Mouse (Mus musculus): ENCODE measurements around the gene Glyctk.

The Glyctk gene

DNA sequence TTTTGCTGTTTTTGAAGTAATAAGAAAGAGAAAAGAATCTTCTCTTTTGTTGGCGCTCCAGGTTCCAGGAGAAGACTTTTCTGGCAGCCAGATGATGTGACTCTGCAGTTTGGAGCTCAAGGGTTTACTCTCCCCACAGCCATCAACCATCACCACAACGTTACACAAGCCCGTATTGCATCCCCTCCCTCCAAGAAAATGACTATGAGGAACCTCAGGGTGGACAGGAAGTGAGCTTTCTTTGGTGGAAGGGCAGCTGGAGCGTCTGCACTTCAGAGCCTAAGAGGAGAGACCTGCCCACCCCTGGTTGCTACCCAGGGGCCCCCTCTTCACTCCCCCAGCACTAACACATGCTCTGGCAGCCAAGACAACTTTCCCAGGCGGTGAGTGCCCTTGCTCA, 10.7 kb downstream of the Glyctk start:
- no peak for DNase-seq (ENCODE audit: low spot score in 2 of 2)

DNA sequence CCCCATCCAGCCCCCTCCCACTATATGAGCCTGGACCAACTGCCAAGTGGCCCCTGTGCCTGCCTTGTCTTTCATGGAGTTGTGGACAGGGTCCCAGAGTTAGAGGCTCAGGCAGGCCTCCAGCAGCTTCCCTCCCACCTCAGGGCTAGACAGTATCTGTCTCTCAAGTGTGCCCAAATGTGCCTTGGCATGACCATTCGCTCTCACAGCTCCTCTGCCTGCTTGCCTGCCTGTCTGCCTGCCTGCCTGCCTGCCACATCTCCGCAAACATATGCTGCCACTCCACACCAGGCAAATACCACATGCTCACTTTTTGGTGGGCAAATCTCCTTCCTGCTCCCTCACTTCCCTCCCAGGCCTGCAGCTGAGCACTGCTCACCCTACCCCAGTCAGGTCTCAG, 12.4 kb downstream of the Glyctk start:
- DNase-seq (ENCODE audit: low spot score in 2 of 2): no peak

DNA sequence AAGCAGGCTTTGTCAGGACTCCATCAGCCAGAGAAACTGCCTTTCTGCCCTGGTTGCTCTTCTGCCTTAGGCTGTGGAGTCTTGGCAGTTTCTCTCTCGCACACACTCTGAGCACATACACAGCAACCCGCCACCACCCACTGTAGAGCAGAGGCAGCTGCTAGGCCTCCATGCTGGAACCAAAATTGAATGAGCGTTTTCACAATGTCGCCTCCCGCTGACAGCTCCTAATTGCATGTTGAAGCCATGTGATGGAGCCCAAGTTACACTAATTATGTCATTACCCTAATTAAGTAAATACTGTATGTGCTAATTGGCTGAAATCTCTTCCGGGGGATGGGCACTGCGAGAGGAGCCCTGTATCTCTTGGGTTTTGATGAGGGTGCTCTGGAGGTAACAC, 13.8 kb downstream of the Glyctk start:
- no peak for DNase-seq (ENCODE audit: low spot score in 2 of 2)

DNA sequence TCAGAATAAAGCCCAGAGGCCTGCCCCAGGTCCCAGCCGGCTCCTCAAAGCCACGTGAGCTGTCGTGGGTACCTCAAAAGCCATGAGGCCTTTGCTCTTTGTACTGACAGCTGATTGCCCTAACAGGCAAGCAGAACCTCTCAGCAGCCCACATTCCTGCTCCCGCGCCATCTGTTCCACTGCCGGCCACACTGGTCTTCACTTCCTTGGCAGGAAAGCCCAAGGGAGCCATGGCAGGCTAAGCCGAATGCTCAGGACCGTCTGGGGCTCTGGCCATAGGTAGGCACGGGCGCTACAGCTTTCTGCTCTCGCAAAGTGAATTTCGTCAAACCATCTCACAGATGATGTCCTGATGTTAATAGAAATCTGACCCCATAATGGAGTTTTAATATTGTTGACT, 16.0 kb downstream of the Glyctk start:
- no peak for DNase-seq (ENCODE audit: low spot score in 2 of 2)

DNA sequence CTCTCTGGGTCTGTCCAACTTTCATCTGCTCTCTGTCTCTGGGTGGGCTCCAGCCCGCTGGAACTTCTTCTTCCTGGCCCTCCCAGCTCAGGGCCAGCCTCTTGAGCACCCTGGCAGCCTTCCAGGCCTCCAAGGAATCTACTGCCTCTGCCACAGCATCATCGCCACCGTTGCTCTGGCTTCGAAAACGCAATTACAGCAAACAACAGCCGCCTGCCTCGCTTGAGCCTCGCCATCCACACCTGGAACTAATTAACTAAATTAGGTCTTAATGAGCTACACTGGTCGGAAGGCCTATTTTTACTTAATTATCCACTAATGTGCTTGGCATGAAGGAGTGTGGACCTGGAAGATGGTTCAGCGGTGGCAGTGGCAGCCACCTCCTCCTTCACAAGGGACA, 18.2 kb downstream of the Glyctk start:
- DNase-seq (ENCODE audit: low spot score in 2 of 2): no peak

DNA sequence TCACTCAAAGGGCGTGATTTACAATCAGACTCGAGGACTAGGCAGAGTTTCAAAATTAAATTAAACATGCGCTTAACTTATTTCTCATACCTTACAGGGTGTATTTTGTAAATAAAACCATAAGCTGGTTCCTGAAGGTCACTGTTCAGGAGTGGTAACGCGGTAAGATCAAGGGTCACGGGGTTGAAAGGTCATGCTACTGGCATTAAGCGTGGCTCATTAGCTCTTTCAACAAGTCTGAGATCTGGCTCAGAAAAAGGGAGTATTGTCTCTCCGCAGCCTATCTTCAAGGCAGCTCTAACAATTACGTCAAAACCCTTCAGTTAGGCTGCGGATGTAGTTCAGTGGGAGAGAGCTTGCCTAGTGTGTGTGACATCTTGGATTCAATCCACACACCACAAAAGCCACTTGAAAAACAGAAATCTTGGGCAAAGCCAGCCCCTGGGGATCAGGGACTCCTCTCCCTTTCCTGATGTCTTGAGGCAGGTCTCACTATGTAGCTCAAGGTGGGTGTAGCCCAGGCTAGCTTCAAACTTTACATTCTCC, 20.2 kb downstream of the Glyctk start:
- no peak for DNase-seq (ENCODE audit: low spot score in 2 of 2)

DNA sequence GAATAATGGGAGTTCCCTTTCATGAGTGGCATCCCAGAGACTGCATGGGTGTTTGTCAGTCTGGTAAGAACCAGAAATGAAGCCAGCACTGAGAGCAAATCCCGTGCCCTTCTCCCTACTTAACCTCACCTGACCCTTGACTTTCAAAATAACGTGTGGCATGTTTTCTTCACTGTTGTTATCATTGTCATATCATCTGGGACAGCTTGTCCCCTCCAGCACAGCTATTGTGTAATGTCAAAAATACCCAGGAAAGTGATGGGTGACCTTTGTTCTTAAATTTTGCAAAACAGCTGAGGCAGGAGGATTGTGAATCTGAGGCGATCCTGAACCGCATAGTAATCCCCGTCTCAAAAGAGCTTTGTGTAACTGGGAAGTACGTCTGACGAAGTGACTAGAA, 27.7 kb downstream of the Glyctk start:
- DNase-seq (ENCODE audit: low spot score in 2 of 2): no peak

DNA sequence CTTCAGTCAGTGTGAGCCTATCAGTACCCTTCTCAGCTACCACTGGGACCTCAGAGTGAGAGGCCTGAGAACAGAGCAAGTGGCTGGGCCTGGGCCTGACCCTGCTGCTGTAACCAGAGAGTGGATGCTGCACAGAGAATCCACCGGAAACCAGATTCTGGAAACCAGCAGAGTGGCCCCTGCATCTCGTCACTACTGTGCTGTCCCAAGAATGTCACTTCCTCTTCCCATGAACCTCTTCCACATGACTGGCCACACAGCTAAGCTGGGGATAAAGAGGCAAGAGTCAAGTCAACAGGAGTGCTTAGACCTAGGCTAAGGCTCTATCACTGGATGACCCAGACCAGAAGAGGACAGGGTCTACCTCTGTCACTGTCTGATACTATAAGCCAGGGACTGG, 28.9 kb downstream of the Glyctk start:
- DNase-seq (ENCODE audit: low spot score in 2 of 2): no peak

DNA sequence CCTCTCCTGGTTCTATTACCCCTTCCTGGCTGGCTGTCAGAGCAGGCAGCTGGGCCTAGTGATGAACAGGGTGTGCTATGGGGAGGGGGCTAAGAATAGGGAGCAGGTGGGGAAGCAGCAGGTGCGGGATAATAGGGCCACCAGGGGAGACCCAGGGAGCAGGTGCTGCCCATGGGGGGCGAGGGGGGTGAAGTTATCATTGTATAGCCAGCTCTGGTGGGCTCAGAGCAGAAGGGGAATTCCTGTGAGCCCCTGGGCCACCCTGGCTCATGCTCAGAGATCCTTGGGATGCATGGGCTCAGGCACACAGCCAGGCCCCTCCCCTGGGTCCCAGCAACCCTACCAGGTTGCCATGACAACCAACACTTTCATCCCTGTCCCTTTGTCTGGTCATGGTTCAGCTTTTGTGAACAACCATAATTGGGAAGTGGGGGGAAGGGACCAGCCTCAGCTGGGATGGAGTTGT, 31.1 kb downstream of the Glyctk start:
- DNase-seq (ENCODE audit: low spot score in 2 of 2): no peak

DNA sequence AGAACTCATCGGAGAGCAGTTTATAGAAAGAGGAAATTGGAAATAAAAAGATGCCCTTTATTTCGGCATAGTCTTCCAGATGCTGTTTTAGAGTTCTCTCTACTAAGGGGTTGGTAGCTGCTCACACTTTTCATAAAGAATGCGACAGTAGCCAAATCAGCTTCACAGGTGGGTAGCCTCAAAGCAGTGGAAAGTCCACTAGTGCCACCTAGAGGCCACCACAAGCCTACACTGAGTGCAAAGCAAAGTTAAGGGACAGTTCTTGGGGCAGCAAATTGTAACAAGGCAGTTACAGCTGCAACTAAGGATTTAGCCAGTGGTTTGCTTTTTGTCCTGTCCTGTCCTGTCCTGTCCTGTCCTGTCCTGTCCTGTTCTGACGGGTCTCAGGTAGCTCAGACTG, 34.3 kb downstream of the Glyctk start:
- no peak for DNase-seq (ENCODE audit: low spot score in 2 of 2)

DNA sequence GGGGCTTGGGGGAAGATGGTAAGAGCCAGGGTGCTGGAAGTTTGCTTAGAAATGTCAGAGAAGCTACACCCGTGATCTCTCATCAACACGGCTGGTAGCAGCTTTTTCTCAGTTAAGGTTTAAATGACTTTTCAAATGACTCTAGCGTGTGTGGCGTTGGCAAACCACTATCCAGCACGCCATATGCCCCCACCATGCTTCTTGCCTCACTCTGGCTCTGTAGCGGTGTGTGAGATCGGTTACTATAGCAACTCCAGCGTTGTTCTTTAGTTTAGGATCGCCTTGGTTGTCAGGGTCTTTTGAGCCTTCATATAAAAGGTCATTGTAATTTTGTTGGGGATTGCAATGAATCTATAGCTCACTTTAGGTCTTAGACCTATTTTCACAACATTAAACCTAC, 38.9 kb downstream of the Glyctk start:
- DNase-seq (ENCODE audit: low spot score in 2 of 2): no peak

DNA sequence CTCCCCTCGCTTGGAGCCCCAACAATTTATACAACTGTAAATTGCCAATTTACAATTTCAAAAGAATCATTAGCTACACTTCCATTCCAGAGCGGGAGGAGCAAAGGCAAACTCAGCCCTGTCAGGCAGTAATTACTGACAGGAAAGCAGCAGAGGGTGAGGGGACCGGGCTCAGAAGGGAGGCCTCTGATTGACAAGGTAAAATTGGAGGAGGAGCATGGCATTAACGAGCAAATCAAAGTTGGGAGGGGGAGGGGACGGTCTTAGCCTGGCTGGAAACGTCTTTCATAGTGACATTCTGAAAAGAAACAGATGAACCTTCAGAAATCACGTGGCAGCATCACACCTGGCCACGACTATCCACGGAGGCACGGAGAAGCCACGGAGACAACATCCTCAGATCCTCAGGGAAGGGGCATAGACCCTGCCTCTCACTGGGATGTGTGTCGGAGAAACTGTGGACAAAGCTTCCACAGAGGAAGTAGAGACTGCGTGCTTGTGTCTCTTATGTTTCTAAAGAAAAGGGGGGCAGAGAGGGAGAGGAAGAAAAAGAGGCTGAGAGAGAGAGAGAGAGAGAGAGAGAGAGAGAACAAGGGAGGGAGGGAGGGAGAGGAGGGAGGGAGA, 42.0 kb downstream of the Glyctk start:
- no peak for DNase-seq (ENCODE audit: low spot score in 2 of 2)

DNA sequence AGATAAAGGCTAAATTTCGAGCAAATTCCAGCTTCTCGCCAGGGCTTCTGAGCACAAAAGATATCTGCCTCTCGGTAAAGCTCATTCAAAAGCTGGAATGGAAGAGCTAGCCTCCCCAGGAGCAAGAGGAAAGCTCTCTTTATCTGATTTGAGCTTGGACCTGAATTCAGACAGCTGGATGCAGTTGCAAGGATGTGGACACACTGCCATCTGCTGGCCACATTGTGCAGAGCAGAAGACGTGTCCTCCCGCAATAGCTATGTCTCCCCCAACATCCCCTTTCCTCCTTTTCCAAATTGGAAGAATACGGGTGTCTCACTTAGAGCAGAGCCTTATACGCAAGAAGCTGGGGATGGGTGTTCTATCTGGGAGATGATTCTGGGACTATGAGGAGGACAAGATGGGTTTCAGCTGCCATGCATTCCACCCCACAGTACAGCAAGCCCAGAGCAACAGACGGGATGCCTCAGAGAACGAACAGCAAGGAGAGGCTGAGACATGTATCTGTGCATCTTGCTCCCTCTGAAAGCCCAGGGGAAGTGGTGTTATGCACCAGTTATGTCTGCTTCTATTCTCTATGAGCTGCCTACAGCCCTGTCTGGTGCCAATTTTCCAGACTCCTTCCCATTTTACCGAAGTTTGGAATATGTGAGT, 45.0 kb downstream of the Glyctk start:
- DNase-seq (ENCODE audit: low spot score in 2 of 2): peak; percentile 39 to 84

DNA sequence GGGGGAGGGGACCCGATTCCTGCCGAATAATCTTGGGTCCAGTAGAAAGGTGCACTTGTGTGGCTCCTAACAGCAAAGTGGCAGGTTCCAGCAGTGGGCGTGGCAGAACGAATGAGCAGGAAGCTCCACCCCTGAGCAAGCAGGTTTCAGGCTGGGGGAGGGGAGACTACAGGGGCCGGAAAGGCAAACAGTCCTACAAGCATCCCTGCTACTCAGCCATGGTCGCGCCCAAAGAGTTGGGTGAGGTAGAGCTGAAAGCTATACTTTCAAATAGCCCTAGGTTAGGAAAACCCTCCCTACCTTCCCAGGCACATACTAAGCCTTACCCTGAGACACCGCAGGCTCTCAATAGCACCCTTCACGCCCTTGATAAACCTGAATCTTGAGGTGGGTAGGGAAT, 51.7 kb downstream of the Glyctk start:
- no peak for DNase-seq (ENCODE audit: low spot score in 2 of 2)

DNA sequence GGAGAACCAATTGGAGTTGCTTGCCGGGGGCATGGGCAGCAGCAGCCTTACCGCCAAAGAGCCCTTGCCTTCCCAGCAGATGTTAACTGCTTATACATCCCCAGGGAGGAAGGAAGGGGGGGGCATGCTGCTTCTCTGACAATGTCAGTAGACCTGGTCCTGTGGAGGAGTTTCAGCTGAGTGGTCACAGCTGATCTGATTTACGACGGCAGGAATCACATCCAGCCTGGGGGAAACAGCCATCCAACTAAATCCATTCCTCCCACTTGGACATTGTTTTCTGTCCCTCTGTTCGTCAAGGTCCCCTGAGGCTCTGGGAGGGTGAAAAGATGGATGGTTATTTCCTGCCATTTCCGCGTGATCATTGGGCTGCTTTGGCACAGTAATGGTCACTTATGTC, 53.5 kb downstream of the Glyctk start:
- no peak for DNase-seq (ENCODE audit: low spot score in 2 of 2)

Data from spleen, postnatal 4 days (tissue).